Mouse (Mus musculus): Measurements from ENCODE around the gene Tmem161b. TPM values are rescaled to one million over a fixed set of nuclear protein-coding genes. Genes with fewer than 3 reads are reported as not detected.
"Not testable (repeated sequence)": the region's sequence is repeated elsewhere in the genome, so short reads cannot be mapped to it uniquely, and the experiment has no call there.

Gene Tmem161b
- polyA plus RNA-seq, 1 experiment from 2014 or later: 15.0 TPM

GRCm38 (mm10) chr13:84238184-84238583 lies 16.1 kb downstream of the Tmem161b start:
- Histone ChIP-seq H3K4me3 (ENCODE audit: control insufficient read depth in 1 of 2, insufficient read depth in 1 of 2, low read depth in 1 of 2, low read length in 2 of 2) (no peak overlapping the region), H3K36me3 (ENCODE audit: control insufficient read depth, insufficient read depth, low read length) (0 out of 2 replicates have a peak, but pooled peaks cover 2% of the 10 kb centered on the region), H3K4me2 (ENCODE audit: low read length) (no peak overlapping the region), H3K4me1 (ENCODE audit: control insufficient read depth in 2 of 2, insufficient read depth in 2 of 2, low read length in 2 of 2) (no peaks in the 10 kb centered on the region), H3K9ac (ENCODE audit: low read length) (no peak overlapping the region), H3K27ac (replicated peaks in 1 of 2; ENCODE audit: control insufficient read depth in 1 of 2, insufficient read depth in 1 of 2, low read depth in 2 of 2, low read length in 2 of 2) (no peak overlapping the region), H3K9me3 (ENCODE audit: control insufficient read depth, low read length) (peaks cover 12% of the 10 kb centered on the region), H3K27me3 (ENCODE audit: control insufficient read depth, insufficient read depth, low read length) (no peaks in the 10 kb centered on the region)
- ATAC-seq (ENCODE audit: insufficient number of reproducible peaks, insufficient read depth, low FRiP score, low read depth): no peak

- no peaks in the 10 kb centered on the region for H3K9me3 ChIP-seq (ENCODE audit: control insufficient read depth, low read length)
- no peak overlapping the region for H3K4me2 ChIP-seq (ENCODE audit: low read length)
- H3K27me3 ChIP-seq (ENCODE audit: control insufficient read depth, insufficient read depth, low read length): no peaks in the 10 kb centered on the region
- H3K4me3 ChIP-seq (ENCODE audit: control insufficient read depth in 1 of 2, insufficient read depth in 1 of 2, low read depth in 1 of 2, low read length in 2 of 2): no peak overlapping the region
- no peak overlapping the region for H3K27ac ChIP-seq (replicated peaks in 1 of 2; ENCODE audit: control insufficient read depth in 1 of 2, insufficient read depth in 1 of 2, low read depth in 2 of 2, low read length in 2 of 2)
- no peak overlapping the region for H3K9ac ChIP-seq (ENCODE audit: low read length)
- ATAC-seq (ENCODE audit: insufficient number of reproducible peaks, insufficient read depth, low FRiP score, low read depth): no peak
- H3K4me1 ChIP-seq (ENCODE audit: control insufficient read depth in 2 of 2, insufficient read depth in 2 of 2, low read length in 2 of 2): no peaks in the 10 kb centered on the region
- 88% methylated on average over 3 of the region's 3 CpGs for WGBS
- no peaks in the 10 kb centered on the region for H3K36me3 ChIP-seq (ENCODE audit: control insufficient read depth, insufficient read depth, low read length)
Measured at GRCm38 (mm10) chr13:84248065-84248464, 26.0 kb downstream of the Tmem161b start.

GRCm38 (mm10) chr13:84251295-84251694 lies 29.2 kb downstream of the Tmem161b start:
- H3K9ac ChIP-seq (ENCODE audit: low read length): no peak overlapping the region
- H3K4me3 ChIP-seq (ENCODE audit: control insufficient read depth in 1 of 2, insufficient read depth in 1 of 2, low read depth in 1 of 2, low read length in 2 of 2): no peak overlapping the region
- H3K4me2 ChIP-seq (ENCODE audit: low read length): no peak overlapping the region
- H3K27ac ChIP-seq (replicated peaks in 1 of 2; ENCODE audit: control insufficient read depth in 1 of 2, insufficient read depth in 1 of 2, low read depth in 2 of 2, low read length in 2 of 2): no peak overlapping the region
- 83% methylated on average over 5 of the region's 5 CpGs for WGBS
- H3K4me1 ChIP-seq (ENCODE audit: control insufficient read depth in 2 of 2, insufficient read depth in 2 of 2, low read length in 2 of 2): no peaks in the 10 kb centered on the region
- no peak for ATAC-seq (ENCODE audit: insufficient number of reproducible peaks, insufficient read depth, low FRiP score, low read depth)
- no peaks in the 10 kb centered on the region for H3K27me3 ChIP-seq (ENCODE audit: control insufficient read depth, insufficient read depth, low read length)
- H3K36me3 ChIP-seq (ENCODE audit: control insufficient read depth, insufficient read depth, low read length): 0 out of 2 replicates have a peak, but pooled peaks cover 3% of the 10 kb centered on the region
- no peaks in the 10 kb centered on the region for H3K9me3 ChIP-seq (ENCODE audit: control insufficient read depth, low read length)

GRCm38 (mm10) chr13:84255047-84255446 lies 33.0 kb downstream of the Tmem161b start:
- Histone ChIP-seq H3K9me3 (ENCODE audit: control insufficient read depth, low read length) (no peaks in the 10 kb centered on the region), H3K27me3 (ENCODE audit: control insufficient read depth, insufficient read depth, low read length) (no peaks in the 10 kb centered on the region), H3K9ac (ENCODE audit: low read length) (no peak overlapping the region), H3K36me3 (ENCODE audit: control insufficient read depth, insufficient read depth, low read length) (peaks cover 8% of the 10 kb centered on the region; the same call in 1 of the 2 replicates), H3K4me2 (ENCODE audit: low read length) (no peak overlapping the region), H3K4me3 (ENCODE audit: control insufficient read depth in 1 of 2, insufficient read depth in 1 of 2, low read depth in 1 of 2, low read length in 2 of 2) (no peak overlapping the region), H3K27ac (replicated peaks in 1 of 2; ENCODE audit: control insufficient read depth in 1 of 2, insufficient read depth in 1 of 2, low read depth in 2 of 2, low read length in 2 of 2) (no peak overlapping the region), H3K4me1 (ENCODE audit: control insufficient read depth in 2 of 2, insufficient read depth in 2 of 2, low read length in 2 of 2) (no peaks in the 10 kb centered on the region)
- 91% methylated on average over 1 of the region's 1 CpGs for WGBS
- ATAC-seq (ENCODE audit: insufficient number of reproducible peaks, insufficient read depth, low FRiP score, low read depth): no peak

GRCm38 (mm10) chr13:84264418-84264817 lies 42.3 kb downstream of the Tmem161b start:
- H3K36me3 ChIP-seq (ENCODE audit: control insufficient read depth, insufficient read depth, low read length): peaks cover 21% of the 10 kb centered on the region
- H3K27ac ChIP-seq (replicated peaks in 1 of 2; ENCODE audit: control insufficient read depth in 1 of 2, insufficient read depth in 1 of 2, low read depth in 2 of 2, low read length in 2 of 2): not testable (repeated sequence)
- WGBS: 100% methylated on average over 1 of the region's 1 CpGs

GRCm38 (mm10) chr13:84276246-84276645 lies 54.1 kb downstream of the Tmem161b start:
- Histone ChIP-seq H3K27me3 (ENCODE audit: control insufficient read depth, insufficient read depth, low read length) (no peaks in the 10 kb centered on the region), H3K9ac (ENCODE audit: low read length) (no peak overlapping the region), H3K9me3 (ENCODE audit: control insufficient read depth, low read length) (no peaks in the 10 kb centered on the region), H3K4me3 (ENCODE audit: control insufficient read depth in 1 of 2, insufficient read depth in 1 of 2, low read depth in 1 of 2, low read length in 2 of 2) (no peak overlapping the region), H3K36me3 (ENCODE audit: control insufficient read depth, insufficient read depth, low read length) (peaks cover 16% of the 10 kb centered on the region), H3K4me1 (ENCODE audit: control insufficient read depth in 2 of 2, insufficient read depth in 2 of 2, low read length in 2 of 2) (no peaks in the 10 kb centered on the region), H3K27ac (replicated peaks in 1 of 2; ENCODE audit: control insufficient read depth in 1 of 2, insufficient read depth in 1 of 2, low read depth in 2 of 2, low read length in 2 of 2) (no peak overlapping the region), H3K4me2 (ENCODE audit: low read length) (no peak overlapping the region)
- no peak for ATAC-seq (ENCODE audit: insufficient number of reproducible peaks, insufficient read depth, low FRiP score, low read depth)
- 95% methylated on average over 5 of the region's 5 CpGs for WGBS

More at GRCm38 (mm10) chr13:84264418-84264817, 42.3 kb downstream of the Tmem161b start:
- H3K4me3 ChIP-seq (ENCODE audit: control insufficient read depth in 1 of 2, insufficient read depth in 1 of 2, low read depth in 1 of 2, low read length in 2 of 2); ATAC-seq (ENCODE audit: insufficient number of reproducible peaks, insufficient read depth, low FRiP score, low read depth); H3K9ac ChIP-seq (ENCODE audit: low read length); H3K4me2 ChIP-seq (ENCODE audit: low read length); H3K27me3 ChIP-seq (ENCODE audit: control insufficient read depth, insufficient read depth, low read length); H3K9me3 ChIP-seq (ENCODE audit: control insufficient read depth, low read length); H3K4me1 ChIP-seq (ENCODE audit: control insufficient read depth in 2 of 2, insufficient read depth in 2 of 2, low read length in 2 of 2): not testable (repeated sequence)

- Histone ChIP-seq H3K4me3 (ENCODE audit: control insufficient read depth in 1 of 2, insufficient read depth in 1 of 2, low read depth in 1 of 2, low read length in 2 of 2) (no peak overlapping the region), H3K4me1 (ENCODE audit: control insufficient read depth in 2 of 2, insufficient read depth in 2 of 2, low read length in 2 of 2) (no peaks in the 10 kb centered on the region), H3K27me3 (ENCODE audit: control insufficient read depth, insufficient read depth, low read length) (no peaks in the 10 kb centered on the region), H3K9ac (ENCODE audit: low read length) (no peak overlapping the region), H3K9me3 (ENCODE audit: control insufficient read depth, low read length) (0 out of 2 replicates have a peak, but pooled peaks cover 3% of the 10 kb centered on the region), H3K27ac (replicated peaks in 1 of 2; ENCODE audit: control insufficient read depth in 1 of 2, insufficient read depth in 1 of 2, low read depth in 2 of 2, low read length in 2 of 2) (no peak overlapping the region), H3K36me3 (ENCODE audit: control insufficient read depth, insufficient read depth, low read length) (peaks cover 8% of the 10 kb centered on the region), H3K4me2 (ENCODE audit: low read length) (no peak overlapping the region)
- WGBS: 90% methylated on average over 3 of the region's 4 CpGs
- no peak for ATAC-seq (ENCODE audit: insufficient number of reproducible peaks, insufficient read depth, low FRiP score, low read depth)
Measured at GRCm38 (mm10) chr13:84280352-84280751, 58.3 kb downstream of the Tmem161b start.

GRCm38 (mm10) chr13:84282966-84283365 lies 60.9 kb downstream of the Tmem161b start:
- no peak for ATAC-seq (ENCODE audit: insufficient number of reproducible peaks, insufficient read depth, low FRiP score, low read depth)
- Histone ChIP-seq H3K9me3 (ENCODE audit: control insufficient read depth, low read length) (0 out of 2 replicates have a peak, but pooled peaks cover 3% of the 10 kb centered on the region), H3K4me1 (ENCODE audit: control insufficient read depth in 2 of 2, insufficient read depth in 2 of 2, low read length in 2 of 2) (no peaks in the 10 kb centered on the region), H3K27ac (replicated peaks in 1 of 2; ENCODE audit: control insufficient read depth in 1 of 2, insufficient read depth in 1 of 2, low read depth in 2 of 2, low read length in 2 of 2) (no peak overlapping the region), H3K9ac (ENCODE audit: low read length) (no peak overlapping the region), H3K27me3 (ENCODE audit: control insufficient read depth, insufficient read depth, low read length) (no peaks in the 10 kb centered on the region), H3K4me3 (ENCODE audit: control insufficient read depth in 1 of 2, insufficient read depth in 1 of 2, low read depth in 1 of 2, low read length in 2 of 2) (no peak overlapping the region), H3K36me3 (ENCODE audit: control insufficient read depth, insufficient read depth, low read length) (peaks cover 19% of the 10 kb centered on the region), H3K4me2 (ENCODE audit: low read length) (no peak overlapping the region)

Data from heart, embryonic 14.5 days (tissue).